Mouse (Mus musculus): ENCODE data around the gene Zic5.

GRCm38 (mm10) chr14:122453996-122454738 is 11.3 kb downstream of the Zic5 start:
- TF ChIP-seq CTCF (IDR thresholded peaks at IDR 0.05; ENCODE audit: low read depth) (no peak), EP300 (IDR thresholded peaks at IDR 0.05; ENCODE audit: low read depth) (no peak)

All from heart, postnatal 0 days (tissue).